In the genomic region with DNA sequence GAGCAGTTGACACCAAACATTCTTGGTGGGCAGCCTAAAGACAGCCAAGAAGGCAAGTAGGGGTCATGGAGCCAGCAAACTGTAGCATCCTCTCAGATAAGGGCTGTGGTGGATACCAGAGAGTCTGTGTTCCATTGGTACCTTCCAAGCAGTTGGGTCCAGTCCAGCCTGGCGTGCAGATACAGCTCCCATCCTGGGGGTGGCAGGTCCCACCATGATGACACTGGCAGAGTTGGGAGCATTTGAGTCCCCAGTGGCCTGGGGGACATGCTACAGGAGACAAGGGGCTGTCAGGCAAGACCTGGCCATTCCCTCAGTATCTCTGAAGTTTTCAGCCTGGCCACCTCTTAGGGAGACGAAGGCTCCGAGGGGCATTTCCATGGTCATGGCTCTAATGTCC, we compare ENCODE assay signal across 20 mouse cellular contexts. TPM values are rescaled to one million over a fixed set of nuclear protein-coding genes. Genes with fewer than 3 reads are reported as not detected.
"Had no signal": no experiment of that assay in that cellular context is flagged by ENCODE, and none has a peak within 500 bp of the region (broad histone marks: within the 10 kb centered on the region; RNA-seq: fewer than 3 reads in every experiment).

No protein-coding gene starts in this region.

- DNase-seq: cerebellum, adult 8-10 months; cerebellum, adult 9-10 months; cerebellum, adult 9-11 months; cerebellum, postnatal 10 days; cerebellum, postnatal 14 days; cerebellum, postnatal 25 days; cerebellum, postnatal 36 days; embryo, embryonic 11 days; forebrain, postnatal 0 days; gastrocnemius, adult 2 months; gastrocnemius, postnatal 10 days; gastrocnemius, postnatal 14 days; gastrocnemius, postnatal 25 days; gastrocnemius, postnatal 36 days; heart, adult 18-20 months; heart, adult 2 months had no signal

RNA-seq across cellular contexts. Expression of gene Lrrc71, which starts 4.1 kb away (rescaled TPM):
- total RNA-seq: gastrocnemius, adult 18-20 months; granulocyte monocyte progenitor cell, adult 5-6 weeks had no signal

RNA-seq across cellular contexts. Expression of gene Ntrk1, which starts 42.4 kb away (rescaled TPM):
- total RNA-seq: common myeloid progenitor, adult 5-6 weeks; gastrocnemius, adult 18-20 months; gastrocnemius, adult 2 months; gastrocnemius, adult 8-10 months; gastrocnemius, postnatal 14 days; gastrocnemius, postnatal 36 days; granulocyte monocyte progenitor cell, adult 5-6 weeks had no signal

RNA-seq across cellular contexts. Expression of gene Insrr, which starts 44.2 kb away (rescaled TPM):
- total RNA-seq: common myeloid progenitor, adult 5-6 weeks; gastrocnemius, adult 18-20 months; gastrocnemius, adult 2 months; gastrocnemius, adult 8-10 months; gastrocnemius, postnatal 36 days; granulocyte monocyte progenitor cell, adult 5-6 weeks had no signal
